Mouse (Mus musculus): ENCODE results near the gene Fam98b. TPM values are rescaled to one million over a fixed set of nuclear protein-coding genes. Genes with fewer than 3 reads are reported as not detected.
A peak's percentile ranks its signal among the peaks of the same experiment; 100 is the strongest.

Fam98b gene
- polyA plus RNA-seq, 1 experiment from 2014 or later, result 6.3 TPM

- DNase-seq (ENCODE audit: low spot score) (no peak), ATAC-seq (replicated peaks; ENCODE audit: low FRiP score) (no peak)
- peaks cover 8% of the 10 kb centered on the region for H3K36me3 ChIP-seq (ENCODE audit: control insufficient read depth, insufficient read depth, low read length)
- 84% methylated on average over 5 of the region's 5 CpGs for WGBS
- no peak overlapping the region for H3K4me2 ChIP-seq
- H3K4me3 ChIP-seq (ENCODE audit: low read depth, low read length), result no peak overlapping the region
- no peaks in the 10 kb centered on the region for H3K27me3 ChIP-seq (replicated peaks; ENCODE audit: control insufficient read depth, insufficient read depth, low read length)
- H3K9me3 ChIP-seq (ENCODE audit: control insufficient read depth, low read length), result no peaks in the 10 kb centered on the region
- H3K4me1 ChIP-seq (replicated peaks; ENCODE audit: control insufficient read depth, insufficient read depth, low read length), result no peaks in the 10 kb centered on the region
- H3K27ac ChIP-seq (ENCODE audit: low read depth, low read length), result no peak overlapping the region
- H3K9ac ChIP-seq (ENCODE audit: low read depth, low read length), result no peak overlapping the region
Observed at GRCm38 (mm10) chr2:117262184-117262583, 12.6 kb downstream of the Fam98b start.

- Histone ChIP-seq H3K27ac (ENCODE audit: low read depth, low read length) (no peak overlapping the region), H3K27me3 (replicated peaks; ENCODE audit: control insufficient read depth, insufficient read depth, low read length) (no peaks in the 10 kb centered on the region), H3K4me3 (ENCODE audit: low read depth, low read length) (no peak overlapping the region), H3K36me3 (ENCODE audit: control insufficient read depth, insufficient read depth, low read length) (peaks cover 13% of the 10 kb centered on the region), H3K4me1 (replicated peaks; ENCODE audit: control insufficient read depth, insufficient read depth, low read length) (no peaks in the 10 kb centered on the region), H3K4me2 (no peak overlapping the region), H3K9me3 (ENCODE audit: control insufficient read depth, low read length) (no peaks in the 10 kb centered on the region), H3K9ac (ENCODE audit: low read depth, low read length) (no peak overlapping the region)
- peak; percentile 67; the same call in 1 of the 2 replicates for ATAC-seq (replicated peaks; ENCODE audit: low FRiP score)
- 74% methylated on average over 11 of the region's 11 CpGs for WGBS
- DNase-seq (ENCODE audit: low spot score), result peak; percentile 42
Observed at GRCm38 (mm10) chr2:117263786-117264408, 14.4 kb downstream of the Fam98b start.

- H3K4me2 ChIP-seq, result no peak overlapping the region
- no peaks in the 10 kb centered on the region for H3K4me1 ChIP-seq (replicated peaks; ENCODE audit: control insufficient read depth, insufficient read depth, low read length)
- no peaks in the 10 kb centered on the region for H3K36me3 ChIP-seq (ENCODE audit: control insufficient read depth, insufficient read depth, low read length)
- H3K9me3 ChIP-seq (ENCODE audit: control insufficient read depth, low read length), result no peaks in the 10 kb centered on the region
- no peak overlapping the region for H3K9ac ChIP-seq (ENCODE audit: low read depth, low read length)
- WGBS, result 87% methylated on average over 7 of the region's 7 CpGs
- ATAC-seq (replicated peaks; ENCODE audit: low FRiP score), result no peak
- no peak for DNase-seq (ENCODE audit: low spot score)
- no peaks in the 10 kb centered on the region for H3K27me3 ChIP-seq (replicated peaks; ENCODE audit: control insufficient read depth, insufficient read depth, low read length)
- no peak overlapping the region for H3K27ac ChIP-seq (ENCODE audit: low read depth, low read length)
- no peak overlapping the region for H3K4me3 ChIP-seq (ENCODE audit: low read depth, low read length)
Observed at GRCm38 (mm10) chr2:117288291-117288690, 38.8 kb downstream of the Fam98b start.

- 78% methylated on average over 16 of the region's 16 CpGs for WGBS
- DNase-seq (ENCODE audit: low spot score) (no peak), ATAC-seq (replicated peaks; ENCODE audit: low FRiP score) (no peak)
Observed at GRCm38 (mm10) chr2:117299596-117300448, 50.3 kb downstream of the Fam98b start.

GRCm38 (mm10) chr2:117303391-117304350 lies 54.1 kb downstream of the Fam98b start:
- no peak overlapping the region for H3K27ac ChIP-seq (ENCODE audit: low read depth, low read length)
- H3K27me3 ChIP-seq (replicated peaks; ENCODE audit: control insufficient read depth, insufficient read depth, low read length), result no peaks in the 10 kb centered on the region
- H3K4me2 ChIP-seq, result no peak overlapping the region
- H3K36me3 ChIP-seq (ENCODE audit: control insufficient read depth, insufficient read depth, low read length), result no peaks in the 10 kb centered on the region
- H3K9me3 ChIP-seq (ENCODE audit: control insufficient read depth, low read length), result no peaks in the 10 kb centered on the region
- WGBS, result 90% methylated on average over 12 of the region's 12 CpGs
- H3K4me1 ChIP-seq (replicated peaks; ENCODE audit: control insufficient read depth, insufficient read depth, low read length), result no peaks in the 10 kb centered on the region
- no peak for ATAC-seq (replicated peaks; ENCODE audit: low FRiP score)
- no peak overlapping the region for H3K4me3 ChIP-seq (ENCODE audit: low read depth, low read length)
- H3K9ac ChIP-seq (ENCODE audit: low read depth, low read length), result no peak overlapping the region
- DNase-seq (ENCODE audit: low spot score), result no peak

More at GRCm38 (mm10) chr2:117299596-117300448, 50.3 kb downstream of the Fam98b start:
- H3K27me3 ChIP-seq (replicated peaks; ENCODE audit: control insufficient read depth, insufficient read depth, low read length), result no peaks in the 10 kb centered on the region
- H3K9ac ChIP-seq (ENCODE audit: low read depth, low read length), result no peak overlapping the region
- H3K4me3 ChIP-seq (ENCODE audit: low read depth, low read length), result no peak overlapping the region
- no peak overlapping the region for H3K27ac ChIP-seq (ENCODE audit: low read depth, low read length)
- no peaks in the 10 kb centered on the region for H3K4me1 ChIP-seq (replicated peaks; ENCODE audit: control insufficient read depth, insufficient read depth, low read length)
- no peak overlapping the region for H3K4me2 ChIP-seq
- H3K36me3 ChIP-seq (ENCODE audit: control insufficient read depth, insufficient read depth, low read length), result no peaks in the 10 kb centered on the region
- H3K9me3 ChIP-seq (ENCODE audit: control insufficient read depth, low read length), result no peaks in the 10 kb centered on the region

- H3K27me3 ChIP-seq (replicated peaks; ENCODE audit: control insufficient read depth, insufficient read depth, low read length), result no peaks in the 10 kb centered on the region
- no peaks in the 10 kb centered on the region for H3K9me3 ChIP-seq (ENCODE audit: control insufficient read depth, low read length)
- no peaks in the 10 kb centered on the region for H3K4me1 ChIP-seq (replicated peaks; ENCODE audit: control insufficient read depth, insufficient read depth, low read length)
- H3K9ac ChIP-seq (ENCODE audit: low read depth, low read length), result no peak overlapping the region
- no peak overlapping the region for H3K4me2 ChIP-seq
- H3K36me3 ChIP-seq (ENCODE audit: control insufficient read depth, insufficient read depth, low read length), result no peaks in the 10 kb centered on the region
- no peak for DNase-seq (ENCODE audit: low spot score)
- no peak for ATAC-seq (replicated peaks; ENCODE audit: low FRiP score)
- WGBS, result 80% methylated on average over 5 of the region's 5 CpGs
- H3K4me3 ChIP-seq (ENCODE audit: low read depth, low read length), result no peak overlapping the region
- no peak overlapping the region for H3K27ac ChIP-seq (ENCODE audit: low read depth, low read length)
Observed at GRCm38 (mm10) chr2:117304941-117305340, 55.4 kb downstream of the Fam98b start.

- H3K9me3 ChIP-seq (ENCODE audit: control insufficient read depth, low read length), result no peaks in the 10 kb centered on the region
- H3K4me2 ChIP-seq, result no peak overlapping the region
- H3K4me1 ChIP-seq (replicated peaks; ENCODE audit: control insufficient read depth, insufficient read depth, low read length), result no peaks in the 10 kb centered on the region
- no peak for ATAC-seq (replicated peaks; ENCODE audit: low FRiP score)
- H3K36me3 ChIP-seq (ENCODE audit: control insufficient read depth, insufficient read depth, low read length), result no peaks in the 10 kb centered on the region
- no peak overlapping the region for H3K27ac ChIP-seq (ENCODE audit: low read depth, low read length)
- no peaks in the 10 kb centered on the region for H3K27me3 ChIP-seq (replicated peaks; ENCODE audit: control insufficient read depth, insufficient read depth, low read length)
- 81% methylated on average over 3 of the region's 3 CpGs for WGBS
- H3K4me3 ChIP-seq (ENCODE audit: low read depth, low read length), result no peak overlapping the region
- DNase-seq (ENCODE audit: low spot score), result no peak
- H3K9ac ChIP-seq (ENCODE audit: low read depth, low read length), result no peak overlapping the region
Observed at GRCm38 (mm10) chr2:117307959-117308358, 58.4 kb downstream of the Fam98b start.

GRCm38 (mm10) chr2:117309046-117309445 lies 59.5 kb downstream of the Fam98b start:
- H3K36me3 ChIP-seq (ENCODE audit: control insufficient read depth, insufficient read depth, low read length), result no peaks in the 10 kb centered on the region
- no peak overlapping the region for H3K27ac ChIP-seq (ENCODE audit: low read depth, low read length)
- 73% methylated on average over 2 of the region's 2 CpGs for WGBS

More at GRCm38 (mm10) chr2:117309046-117309445, 59.5 kb downstream of the Fam98b start:
- Histone ChIP-seq H3K9ac (ENCODE audit: low read depth, low read length) (no peak overlapping the region), H3K4me1 (replicated peaks; ENCODE audit: control insufficient read depth, insufficient read depth, low read length) (no peaks in the 10 kb centered on the region), H3K9me3 (ENCODE audit: control insufficient read depth, low read length) (no peaks in the 10 kb centered on the region), H3K4me2 (no peak overlapping the region), H3K4me3 (ENCODE audit: low read depth, low read length) (no peak overlapping the region), H3K27me3 (replicated peaks; ENCODE audit: control insufficient read depth, insufficient read depth, low read length) (no peaks in the 10 kb centered on the region)
- no peak for ATAC-seq (replicated peaks; ENCODE audit: low FRiP score)
- DNase-seq (ENCODE audit: low spot score), result no peak

All from liver, embryonic 11.5 days (tissue).